Mouse (Mus musculus) lung, adult 2 months (tissue): ENCODE measurements around the gene Slc4a4. TPM values are rescaled to one million over a fixed set of nuclear protein-coding genes. Genes with fewer than 3 reads are reported as not detected.

ENCODE experiments used
- DNase-seq: peaks from one replicate; pipeline ENCODE4 v3.0.0; 2022
- H3K4me1 ChIP-seq: fragments of 200-500 bp; 2 replicates; pipeline ENCODE4 v1.6.1; 2011; ENCODE audit warnings: low read length; ENCODE audit not compliant: control insufficient read depth, insufficient read depth
- H3K4me3 ChIP-seq: fragments of 200-500 bp; replicated peaks from 2 replicates; pipeline ENCODE3; 2011; ENCODE audit warnings: low read depth, mild to moderate bottlenecking, control low read depth, low read length; ENCODE audit errors: extremely low read depth
- CTCF ChIP-seq: fragments of 200-500 bp; IDR thresholded peaks from 2 replicates; pipeline ENCODE4 v1.5.1; 2011; ENCODE audit warnings: mild to moderate bottlenecking, low read length, control low read depth; ENCODE audit not compliant: insufficient read depth
- POLR2A ChIP-seq: fragments of 200-500 bp; IDR thresholded peaks from 2 replicates; pipeline ENCODE4 v1.6.1; 2011; ENCODE audit warnings: low read depth, mild to moderate bottlenecking, control low read depth, low read length, borderline replicate concordance; ENCODE audit errors: extremely low read depth
- WGBS: fragments of 180-500 bp; shearing (Covaris S2); methylation state at CpG from one replicate; pipeline ENCODE4 v1.1.7; 2018; 5-methylcytosine and 5-hydroxymethylcytosine counted together
- polyA plus RNA-seq: library from polyadenylated mRNA; depleted of rRNA; stranded (reverse); fragments of >200 nt; gene quantifications from 2 replicates; pipeline ENCODE4 v1.2.3, GENCODE M21; 2012; rRNA removed

Slc4a4 gene
- polyA plus RNA-seq, 1 experiment, result 4.8 TPM

- Histone ChIP-seq H3K4me1 (no peaks in the 10 kb centered on the region), H3K4me3 (no peak overlapping the region)
- no peak for TF ChIP-seq POLR2A
- TF ChIP-seq CTCF, result no peak
- 65% methylated on average over 5 of the region's 5 CpGs for WGBS
- DNase-seq, result no peak
Observed at GRCm38 (mm10) chr5:89229606-89230005, 343.0 kb downstream of the Slc4a4 start.

GRCm38 (mm10) chr5:89232313-89232712 lies 345.7 kb downstream of the Slc4a4 start:
- TF ChIP-seq CTCF, result no peak
- no peak for TF ChIP-seq POLR2A
- Histone ChIP-seq H3K4me3 (no peak overlapping the region), H3K4me1 (no peaks in the 10 kb centered on the region)
- no peak for DNase-seq
- 74% methylated on average over 7 of the region's 7 CpGs for WGBS

- TF ChIP-seq CTCF, result no peak
- H3K4me3 ChIP-seq, result no peak overlapping the region
- WGBS, result 71% methylated on average over 5 of the region's 5 CpGs
- no peaks in the 10 kb centered on the region for H3K4me1 ChIP-seq
- DNase-seq, result no peak
Observed at GRCm38 (mm10) chr5:89251806-89252205, 365.2 kb downstream of the Slc4a4 start.

GRCm38 (mm10) chr5:89259804-89260492 lies 373.3 kb downstream of the Slc4a4 start:
- WGBS, result 89% methylated on average over 9 of the region's 9 CpGs
- no peak for DNase-seq
- Histone ChIP-seq H3K4me1 (no peaks in the 10 kb centered on the region), H3K4me3 (no peak overlapping the region)
- TF ChIP-seq POLR2A, result no peak
- TF ChIP-seq CTCF, result no peak

- Histone ChIP-seq H3K4me3 (no peak overlapping the region), H3K4me1 (peaks cover 3% of the 10 kb centered on the region)
- no peak for TF ChIP-seq CTCF
- no peak for TF ChIP-seq POLR2A
- WGBS, result 52% methylated on average over 2 of the region's 2 CpGs
- peak; percentile 15 for DNase-seq
Observed at GRCm38 (mm10) chr5:89277049-89277448, 390.4 kb downstream of the Slc4a4 start.

- DNase-seq, result peak; percentile 40
- WGBS, result 50% methylated on average over 5 of the region's 5 CpGs
- H3K4me3 ChIP-seq, result no peak overlapping the region
Observed at GRCm38 (mm10) chr5:89277616-89278015, 391.0 kb downstream of the Slc4a4 start.

GRCm38 (mm10) chr5:89278309-89278708 lies 391.7 kb downstream of the Slc4a4 start:
- Histone ChIP-seq H3K4me3 (no peak overlapping the region), H3K4me1 (peaks cover 3% of the 10 kb centered on the region)
- TF ChIP-seq POLR2A, result no peak
- TF ChIP-seq CTCF, result no peak
- no peak for DNase-seq

More at GRCm38 (mm10) chr5:89277616-89278015, 391.0 kb downstream of the Slc4a4 start:
- H3K4me1 ChIP-seq, result peaks cover 3% of the 10 kb centered on the region
- TF ChIP-seq POLR2A (no peak), CTCF (no peak)

GRCm38 (mm10) chr5:89280312-89280863 lies 393.8 kb downstream of the Slc4a4 start:
- no peak for TF ChIP-seq CTCF
- no peak for TF ChIP-seq POLR2A
- DNase-seq, result no peak
- 57% methylated on average over 3 of the region's 3 CpGs for WGBS

More at GRCm38 (mm10) chr5:89280312-89280863, 393.8 kb downstream of the Slc4a4 start:
- Histone ChIP-seq H3K4me1 (peaks cover 3% of the 10 kb centered on the region), H3K4me3 (no peak overlapping the region)

Other genes starting within 250 kb of the Slc4a4 start
- gene Grsf1, start 210.6 kb upstream of the Slc4a4 start, polyA plus RNA-seq, result 20.1 and 23.5 TPM in 2 replicates
- 3.2 and 7.1 TPM in 2 replicates for gene Mob1b, start 166.0 kb upstream of the Slc4a4 start, polyA plus RNA-seq
- gene Dck, start 121.8 kb upstream of the Slc4a4 start, polyA plus RNA-seq, result 2.1 and 3.3 TPM in 2 replicates